Mouse (Mus musculus) layer of hippocampus, adult 9-11 months (tissue): ENCODE results near the gene Bmp2.

Source experiments
- DNase-seq: peaks from one replicate; pipeline ENCODE4 v3.0.0; 2022

Gene Bmp2

DNA sequence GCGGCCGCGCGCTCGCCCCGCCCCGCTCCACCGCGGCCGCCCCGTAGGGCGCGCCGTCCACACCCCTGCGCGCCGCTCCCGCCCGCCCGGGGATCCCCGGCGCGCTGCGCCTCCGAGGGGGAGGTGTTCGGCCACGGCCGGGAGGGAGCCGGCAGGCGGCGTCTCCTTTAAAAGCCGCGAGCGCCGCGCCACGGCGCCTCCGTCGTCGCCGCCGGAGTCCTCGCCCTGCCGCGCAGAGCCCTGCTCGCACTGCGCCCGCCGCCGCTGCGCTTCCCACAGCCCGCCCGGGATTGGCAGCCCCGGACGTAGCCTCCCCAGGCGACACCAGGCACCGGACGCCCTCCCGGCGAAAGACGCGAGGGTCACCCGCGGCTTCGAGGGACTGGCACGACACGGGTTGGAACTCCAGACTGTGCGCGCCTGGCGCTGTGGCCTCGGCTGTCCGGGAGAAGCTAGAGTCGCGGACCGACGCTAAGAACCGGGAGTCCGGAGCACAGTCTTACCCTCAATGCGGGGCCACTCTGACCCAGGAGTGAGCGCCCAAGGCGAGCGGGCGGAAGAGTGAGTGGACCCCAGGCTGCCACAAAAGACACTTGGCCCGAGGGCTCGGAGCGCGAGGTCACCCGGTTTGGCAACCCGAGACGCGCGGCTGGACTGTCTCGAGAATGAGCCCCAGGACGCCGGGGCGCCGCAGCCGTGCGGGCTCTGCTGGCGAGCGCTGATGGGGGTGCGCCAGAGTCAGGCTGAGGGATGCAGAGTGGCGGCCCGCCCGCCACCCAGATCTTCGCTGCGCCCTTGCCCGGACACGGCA lies at the start of gene Bmp2:
Bmp2 (plus strand) TSS at position 129 of the 811 bp plus-strand sequence.
- DNase-seq: peak; percentile 17

DNA sequence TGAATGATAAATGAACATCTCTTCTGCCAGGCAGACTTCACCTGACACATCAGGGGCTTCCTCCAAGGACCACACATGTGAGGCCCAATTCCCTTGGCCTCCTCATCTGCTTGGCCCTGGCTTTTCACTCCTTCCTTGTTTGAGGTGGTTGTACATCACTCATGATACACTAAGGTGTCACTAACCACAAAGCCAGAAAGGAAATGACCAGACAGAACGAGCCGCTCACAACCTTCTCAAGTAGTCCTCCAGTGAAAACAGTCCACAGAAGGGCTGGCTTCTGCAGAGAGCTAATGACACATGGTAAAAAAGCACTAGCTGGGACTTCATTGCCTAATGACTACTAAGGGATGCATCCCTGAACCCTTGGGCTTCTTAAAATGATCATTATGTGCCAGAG lies 46.3 kb upstream of the Bmp2 start:
- DNase-seq: no peak

DNA sequence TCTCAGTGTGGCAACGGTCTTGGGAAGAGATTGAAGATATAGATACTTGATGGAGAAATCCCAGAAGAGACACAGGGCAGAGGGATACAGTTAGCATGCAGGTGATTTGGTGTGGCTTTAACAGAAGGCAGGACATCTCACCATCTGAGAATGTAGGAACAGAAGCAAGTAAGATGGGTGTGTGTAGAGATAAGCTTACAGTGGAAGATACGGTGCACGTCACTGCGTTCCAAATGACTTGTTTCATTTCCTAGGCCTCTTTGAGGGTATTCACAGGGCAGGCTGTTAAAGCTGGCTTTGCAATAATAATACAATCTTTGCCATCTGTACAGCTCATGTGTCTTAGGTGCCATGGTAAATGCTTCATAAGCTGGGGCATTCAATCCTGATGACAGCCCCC lies 44.9 kb upstream of the Bmp2 start:
- no peak for DNase-seq

DNA sequence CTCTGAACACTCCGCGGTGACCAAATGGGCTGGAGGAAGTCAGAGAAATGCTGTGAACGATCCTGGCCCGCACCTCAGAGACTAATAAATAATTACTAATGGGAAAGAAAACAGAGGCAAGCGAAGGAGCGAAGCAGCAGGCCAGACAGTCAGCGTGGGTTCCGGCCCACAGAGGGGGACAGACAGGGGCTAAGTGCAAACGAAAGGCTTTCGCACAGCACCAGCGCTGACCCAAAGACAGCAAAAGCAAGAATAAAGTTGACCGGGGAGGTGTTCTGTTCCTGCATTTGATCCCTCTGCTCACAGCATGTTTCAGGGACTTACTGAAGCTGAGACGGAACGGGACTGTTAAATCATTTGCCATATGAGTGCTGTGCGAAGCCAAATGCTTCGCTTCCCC lies 42.8 kb upstream of the Bmp2 start:
- no peak for DNase-seq

DNA sequence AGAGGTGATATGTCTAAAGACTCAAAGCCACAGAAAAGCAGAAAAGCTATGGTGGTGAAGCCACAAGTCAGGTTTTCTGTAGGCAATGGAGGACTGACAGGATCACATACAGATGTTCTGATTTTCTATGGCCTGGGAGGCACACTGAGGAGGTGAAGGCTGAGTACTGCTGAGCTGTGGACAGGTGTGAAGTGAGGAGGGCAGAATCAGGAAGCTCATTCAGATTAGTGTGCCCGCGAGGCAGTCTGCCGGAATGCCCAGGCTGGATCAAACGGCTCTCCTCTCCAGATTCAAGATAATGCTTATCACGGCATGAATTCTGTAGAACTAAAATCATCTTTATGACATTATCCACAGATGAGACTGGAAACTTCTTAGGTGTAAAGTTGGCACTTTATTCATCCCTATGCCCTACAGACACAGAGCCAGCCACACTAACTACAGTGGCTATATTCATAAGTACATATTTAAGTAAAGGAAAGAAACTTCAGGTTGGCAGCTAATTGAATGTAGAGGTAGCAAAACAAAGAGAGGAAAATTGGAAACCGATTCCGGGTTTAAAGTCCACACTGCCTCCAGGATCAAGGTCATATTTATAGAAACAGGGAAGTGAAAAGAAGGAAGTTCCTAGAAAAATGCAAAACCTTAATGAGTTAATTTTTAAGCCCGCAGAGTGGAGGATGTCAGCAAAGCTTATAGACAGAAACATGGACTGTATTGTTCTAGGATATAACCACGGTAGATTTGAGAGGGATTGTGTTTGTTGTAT lies 40.8 kb upstream of the Bmp2 start:
- no peak for DNase-seq

DNA sequence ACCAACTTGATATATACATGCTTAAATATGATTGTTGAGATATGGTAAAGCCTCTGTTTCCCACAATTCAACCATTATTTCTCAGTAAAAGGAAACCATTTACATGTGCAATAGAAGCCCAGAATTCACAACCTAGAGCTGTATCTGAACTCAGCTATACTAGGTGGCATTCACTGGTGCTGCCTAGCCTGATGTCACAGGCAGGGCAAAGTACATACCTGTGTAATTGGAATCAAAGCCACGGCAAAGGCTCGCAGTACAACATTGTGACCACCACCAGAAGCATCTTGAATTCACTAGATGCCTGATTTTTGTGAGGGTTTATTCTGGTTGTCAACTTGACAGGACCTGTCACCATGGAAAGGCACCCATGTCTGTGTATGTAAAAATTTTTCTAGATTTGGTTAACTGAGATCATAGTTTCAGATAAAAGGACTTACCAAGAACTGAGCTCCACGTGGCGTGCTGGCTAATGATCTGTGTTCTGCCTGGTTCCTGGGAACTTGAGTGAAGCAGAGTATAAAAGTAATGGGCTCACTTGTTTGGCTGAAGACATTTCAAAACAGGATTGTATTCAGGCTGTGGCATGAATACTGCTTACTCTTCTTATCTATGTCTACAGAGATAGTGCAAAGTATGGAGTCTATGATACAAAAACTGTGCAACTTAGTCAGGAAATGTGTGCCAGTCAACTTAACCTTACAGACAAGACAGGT lies 35.5 kb upstream of the Bmp2 start:
- no peak for DNase-seq

DNA sequence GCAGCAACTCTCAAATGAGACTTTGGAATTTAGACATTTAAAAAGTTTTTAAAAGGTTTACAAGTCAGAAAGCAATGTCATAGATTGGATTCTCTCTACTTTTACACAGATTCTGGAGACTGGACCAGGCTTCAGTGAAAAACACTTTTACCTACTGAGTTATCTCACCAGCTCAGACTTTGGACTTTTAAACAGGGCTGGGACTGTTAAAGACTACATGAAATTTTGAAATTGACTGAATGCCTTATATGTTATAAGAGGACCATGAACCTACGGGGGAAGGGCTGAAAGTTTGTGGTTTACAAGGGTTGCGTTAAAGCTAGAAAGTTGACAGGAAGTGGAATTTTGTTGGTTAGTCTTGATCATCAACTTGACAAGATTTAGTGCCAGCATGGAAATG lies 34.1 kb upstream of the Bmp2 start:
- DNase-seq: no peak

DNA sequence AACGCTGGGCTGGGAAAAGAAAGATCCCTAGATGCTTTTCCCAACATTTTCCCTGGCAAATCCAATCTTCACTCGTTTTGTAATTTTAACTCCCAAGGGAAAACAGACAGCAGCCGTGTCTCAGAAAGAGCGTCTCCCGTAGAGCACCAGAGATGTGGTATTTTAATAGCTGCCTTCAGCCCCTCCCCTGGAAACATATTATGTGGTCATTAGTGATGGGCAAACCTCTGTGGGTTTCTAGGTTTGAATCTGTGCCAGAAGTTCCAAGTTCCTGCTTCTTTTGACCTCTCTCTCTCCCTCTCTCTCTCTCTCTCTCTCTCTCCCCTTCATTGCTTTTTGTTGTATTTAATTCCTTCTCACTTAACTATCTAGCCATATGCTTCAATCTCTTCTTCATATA lies 30.8 kb upstream of the Bmp2 start:
- no peak for DNase-seq

DNA sequence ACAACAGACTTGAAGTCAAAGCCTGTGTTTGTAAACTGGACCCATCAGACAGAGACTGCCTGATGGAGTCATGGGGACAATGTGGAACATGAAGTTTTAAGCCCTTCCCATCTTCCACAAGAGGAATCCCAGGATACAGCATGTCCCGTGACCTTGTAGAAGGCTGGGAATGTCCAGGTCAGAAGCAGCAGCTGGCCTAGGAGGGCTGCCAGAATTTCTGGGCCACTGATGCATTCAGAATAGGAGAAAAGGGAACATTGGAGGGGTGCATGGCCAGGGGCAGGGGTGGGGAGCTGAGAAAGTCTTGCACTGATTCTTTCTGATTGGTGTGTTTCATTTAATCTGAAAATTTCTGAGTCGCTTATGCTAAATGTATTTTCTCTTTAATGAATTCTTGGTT lies 29.8 kb upstream of the Bmp2 start:
- no peak for DNase-seq

DNA sequence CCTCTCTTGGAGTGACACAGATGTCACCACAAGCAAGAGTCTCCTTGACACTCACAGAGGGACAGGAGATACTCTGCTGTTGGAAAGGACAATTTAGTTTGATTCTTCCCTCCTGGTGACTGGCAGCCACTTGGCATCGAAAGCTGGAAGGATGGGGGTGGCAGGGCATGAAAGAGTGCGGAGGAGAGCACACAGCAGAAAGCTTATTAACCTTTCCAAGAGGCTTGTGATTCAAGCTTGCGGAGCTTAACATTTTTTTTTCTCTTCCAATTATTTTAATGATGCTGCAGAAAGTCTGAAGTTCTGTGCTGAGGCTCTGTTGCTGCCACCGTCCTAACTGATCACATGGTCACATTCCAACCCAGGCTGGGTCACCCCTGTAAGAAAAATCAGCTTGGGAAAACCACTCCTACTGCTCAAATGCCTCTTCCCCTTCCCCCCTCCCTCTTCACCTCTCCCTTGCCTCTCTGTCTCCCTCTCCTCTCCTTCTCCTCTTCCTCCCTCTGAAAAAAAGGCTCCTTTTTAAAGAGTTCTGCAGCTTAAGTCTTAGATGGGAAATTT lies 26.3 kb upstream of the Bmp2 start:
- DNase-seq: no peak

DNA sequence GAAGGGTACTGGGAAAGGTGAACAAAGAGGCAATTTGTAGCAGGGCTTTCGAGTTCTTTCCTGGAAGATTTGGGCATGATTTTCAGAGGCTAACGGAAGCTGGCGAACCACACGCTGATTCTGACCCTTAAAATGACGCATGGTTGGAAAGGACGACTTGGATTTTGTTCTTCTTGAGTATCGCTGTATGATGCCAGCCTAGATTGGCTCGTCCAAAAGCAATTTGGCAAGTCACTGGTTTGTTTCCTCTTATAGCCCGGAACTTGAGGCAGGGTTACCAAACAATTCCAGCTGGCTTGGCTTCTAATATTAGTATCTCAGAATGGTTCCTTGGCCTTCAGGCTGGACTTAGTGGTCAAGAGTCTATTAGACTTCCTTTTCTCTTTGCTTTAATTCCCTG lies 22.6 kb upstream of the Bmp2 start:
- DNase-seq: no peak

DNA sequence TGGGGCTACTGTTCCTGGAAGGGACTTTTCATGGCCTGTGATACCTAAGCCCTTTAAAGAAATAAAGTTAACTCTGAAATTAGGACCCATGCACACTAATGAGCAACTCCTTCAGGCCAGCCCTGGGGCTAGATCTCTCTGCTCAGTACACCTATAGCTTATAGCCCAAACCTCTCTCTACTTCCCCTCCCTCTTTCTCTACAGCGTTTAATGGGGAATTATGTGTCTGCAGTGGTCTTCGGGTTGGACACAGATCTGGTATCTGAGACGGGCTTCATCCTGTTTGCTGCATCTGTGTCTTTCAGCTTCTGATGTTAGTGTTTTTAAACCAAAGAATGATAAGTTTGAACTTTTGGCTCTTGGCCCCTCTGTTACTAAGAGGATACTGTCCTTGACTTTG lies 18.9 kb upstream of the Bmp2 start:
- DNase-seq: no peak

DNA sequence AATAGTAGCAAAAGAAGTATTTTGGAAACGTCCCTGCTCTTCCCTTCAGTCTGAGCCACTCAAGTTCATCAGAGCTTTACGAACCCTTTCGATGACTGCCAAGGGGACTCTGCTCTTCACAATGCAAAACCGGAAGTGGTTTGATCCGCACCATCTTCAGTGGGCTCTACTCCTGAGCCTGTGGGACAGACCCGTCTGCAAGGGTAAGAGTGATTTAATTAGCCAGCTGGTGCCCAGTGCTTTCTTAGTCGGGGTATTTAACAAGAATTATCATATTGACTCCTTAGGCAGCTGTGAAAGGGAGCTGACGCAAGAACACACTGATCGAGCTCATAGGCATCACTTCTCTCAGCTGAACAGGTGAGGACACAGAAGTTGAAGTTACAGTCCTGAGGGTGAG lies 16.5 kb upstream of the Bmp2 start:
- DNase-seq: no peak

DNA sequence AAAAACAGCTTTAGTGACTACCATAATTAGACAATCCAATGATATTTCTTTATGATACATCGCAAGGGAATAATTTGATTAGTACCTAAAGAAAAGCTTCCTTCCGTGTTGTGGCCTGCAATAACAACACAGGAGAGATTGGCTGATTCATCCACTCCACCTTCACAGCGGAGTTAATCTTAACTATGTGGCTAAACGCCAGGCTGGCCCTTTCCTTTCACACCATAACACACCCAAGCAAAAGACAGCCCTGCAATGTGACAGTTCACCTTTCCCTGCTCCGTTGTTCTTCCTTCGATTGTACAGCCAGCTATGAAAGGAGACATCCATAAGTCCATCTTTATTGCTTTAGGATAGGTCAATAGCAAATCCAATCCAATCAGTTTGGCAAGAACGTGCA lies 15.1 kb upstream of the Bmp2 start:
- no peak for DNase-seq

DNA sequence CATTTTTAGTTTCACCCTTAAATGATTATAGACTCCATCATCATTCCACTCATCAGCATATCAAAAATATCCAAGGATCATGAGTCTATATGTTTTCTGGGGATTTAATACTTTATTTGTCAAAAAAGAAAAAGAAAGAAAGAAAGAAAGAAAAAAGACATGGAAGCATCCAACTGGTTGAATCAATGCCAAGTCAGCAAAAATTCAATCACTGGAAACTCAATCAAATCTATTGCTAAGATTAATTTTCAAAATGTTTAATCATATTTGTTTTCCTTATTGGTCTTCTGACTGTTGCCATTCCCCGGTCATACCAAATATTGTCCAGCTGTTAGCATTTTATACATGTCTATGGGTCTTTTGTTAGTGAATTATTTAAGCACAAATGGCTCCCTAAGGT lies 11.3 kb upstream of the Bmp2 start:
- DNase-seq: no peak

DNA sequence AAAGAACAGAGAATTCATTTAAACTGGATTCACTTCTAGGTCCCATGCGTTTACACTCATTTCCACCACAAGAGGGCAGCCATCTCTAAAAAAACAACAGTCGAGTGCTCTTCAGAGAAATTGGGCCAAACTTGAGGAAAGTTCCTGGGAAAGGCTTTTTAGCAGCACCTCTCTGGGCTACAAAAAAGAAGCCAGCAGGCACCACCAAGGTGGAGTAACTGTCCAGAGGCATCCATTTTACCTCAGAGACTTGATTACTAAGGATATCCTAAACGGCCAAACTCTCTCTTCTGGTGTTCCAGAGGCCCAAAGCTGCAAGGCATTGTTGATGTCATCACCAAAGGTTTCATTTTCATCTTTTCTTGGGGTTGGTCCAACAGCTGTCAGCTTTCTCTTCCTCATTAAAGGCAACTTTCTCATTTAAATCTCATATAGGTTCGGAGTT lies 1.7 kb upstream of the Bmp2 start:
- DNase-seq: peak; percentile 55

DNA sequence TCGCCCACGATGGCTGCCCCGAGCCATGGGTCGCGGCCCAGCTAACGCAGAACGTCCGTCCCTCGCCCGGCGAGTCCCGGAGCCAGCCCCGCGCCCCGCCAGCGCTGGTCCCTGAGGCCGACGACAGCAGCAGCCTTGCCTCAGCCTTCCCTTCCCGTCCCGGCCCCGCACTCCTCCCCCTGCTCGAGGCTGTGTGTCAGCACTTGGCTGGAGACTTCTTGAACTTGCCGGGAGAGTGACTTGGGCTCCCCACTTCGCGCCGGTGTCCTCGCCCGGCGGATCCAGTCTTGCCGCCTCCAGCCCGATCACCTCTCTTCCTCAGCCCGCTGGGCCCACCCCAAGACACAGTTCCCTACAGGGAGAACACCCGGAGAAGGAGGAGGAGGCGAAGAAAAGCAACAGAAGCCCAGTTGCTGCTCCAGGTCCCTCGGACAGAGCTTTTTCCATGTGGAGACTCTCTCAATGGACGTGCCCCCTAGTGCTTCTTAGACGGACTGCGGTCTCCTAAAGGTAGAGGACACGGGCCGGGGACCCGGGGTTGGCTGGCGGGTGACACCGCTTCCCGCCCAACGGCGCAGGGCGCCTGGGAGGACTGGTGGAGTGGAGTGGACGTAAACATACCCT lies 995 bp downstream of the Bmp2 start:
- DNase-seq: no peak

DNA sequence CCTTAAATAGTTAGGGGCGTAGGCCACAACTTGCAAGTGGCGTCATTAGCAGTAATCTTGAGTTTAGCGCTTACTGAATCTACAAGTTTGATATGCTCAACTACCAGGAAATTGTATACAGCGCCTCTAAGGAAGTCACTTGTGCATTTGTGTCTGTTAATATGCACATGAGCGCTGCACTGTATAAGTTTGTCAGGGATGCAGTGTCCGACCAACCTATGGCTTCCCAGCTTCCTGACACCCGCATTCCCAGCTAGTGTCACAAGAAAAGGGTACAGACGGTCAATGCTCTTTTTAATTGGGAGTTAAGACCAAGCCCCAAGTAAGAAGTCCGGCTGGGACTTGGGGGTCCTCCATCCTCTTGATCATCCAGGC lies 1.9 kb downstream of the Bmp2 start:
- no peak for DNase-seq

DNA sequence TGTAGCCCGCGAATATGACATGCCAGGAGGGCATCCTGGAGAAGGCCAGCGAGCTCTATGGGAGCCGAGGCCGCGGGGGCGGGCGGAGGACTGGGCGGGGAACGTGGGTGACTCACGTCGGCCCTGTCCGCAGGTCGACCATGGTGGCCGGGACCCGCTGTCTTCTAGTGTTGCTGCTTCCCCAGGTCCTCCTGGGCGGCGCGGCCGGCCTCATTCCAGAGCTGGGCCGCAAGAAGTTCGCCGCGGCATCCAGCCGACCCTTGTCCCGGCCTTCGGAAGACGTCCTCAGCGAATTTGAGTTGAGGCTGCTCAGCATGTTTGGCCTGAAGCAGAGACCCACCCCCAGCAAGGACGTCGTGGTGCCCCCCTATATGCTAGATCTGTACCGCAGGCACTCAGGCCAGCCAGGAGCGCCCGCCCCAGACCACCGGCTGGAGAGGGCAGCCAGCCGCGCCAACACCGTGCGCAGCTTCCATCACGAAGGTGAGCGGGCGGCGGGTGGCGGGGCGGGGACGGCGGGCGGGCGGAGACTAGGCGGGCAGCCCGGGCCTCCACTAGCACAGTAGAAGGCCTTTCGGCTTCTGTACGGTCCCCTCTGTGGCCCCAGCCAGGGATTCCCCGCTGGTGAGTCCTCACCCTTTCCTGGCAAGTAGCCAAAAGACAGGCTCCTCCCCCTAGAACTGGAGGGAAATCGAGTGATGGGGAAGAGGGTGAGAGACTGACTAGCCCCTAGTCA lies 2.5 kb downstream of the Bmp2 start:
- DNase-seq: no peak

DNA sequence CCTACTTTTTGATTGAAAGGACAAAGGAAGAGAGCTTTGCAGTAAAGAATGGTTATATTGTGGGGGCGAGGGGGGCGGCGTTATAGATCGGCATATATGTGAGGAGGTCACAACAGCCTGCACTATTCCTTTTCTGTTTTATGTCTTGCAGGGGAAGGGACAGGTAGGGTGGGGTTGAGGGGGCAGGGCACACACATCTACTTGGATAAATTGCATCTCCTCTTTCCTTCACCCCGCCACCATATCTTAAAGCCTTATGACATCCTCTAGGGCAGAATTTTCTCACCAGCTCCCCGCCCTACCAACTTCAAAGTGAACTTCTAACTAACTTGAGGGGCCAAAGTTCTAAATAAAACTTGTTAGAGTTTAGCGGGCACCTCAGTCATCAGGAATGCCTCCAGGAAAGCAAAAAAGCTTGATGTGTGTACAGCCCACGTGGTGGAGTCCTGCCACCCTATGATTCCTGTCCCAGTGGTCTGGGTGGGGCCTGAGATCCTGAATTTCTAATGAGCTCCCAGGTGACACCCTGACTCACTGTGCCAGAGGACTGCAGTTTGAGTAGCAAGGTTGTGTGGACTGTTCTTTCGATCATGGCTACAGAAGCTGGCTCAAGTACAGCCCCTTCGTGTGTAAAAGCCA lies 12.4 kb downstream of the Bmp2 start:
- no peak for DNase-seq

DNA sequence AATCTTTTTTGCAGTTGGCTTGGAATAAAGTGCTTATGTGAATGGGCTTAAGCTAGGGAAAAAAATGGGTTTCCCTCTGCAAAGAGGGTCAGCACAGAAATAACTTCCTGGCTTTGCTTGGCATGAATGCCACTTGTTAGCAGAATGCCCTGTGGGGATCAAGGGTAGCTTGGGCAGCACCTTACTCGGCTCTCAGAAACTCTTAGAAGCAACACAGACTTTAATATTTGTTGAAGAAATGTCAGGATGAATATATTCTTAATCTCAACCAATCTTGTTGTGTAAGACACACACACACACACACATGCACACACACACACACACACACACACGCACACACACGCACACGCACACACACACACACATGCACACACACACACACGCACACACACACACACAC lies 13.5 kb downstream of the Bmp2 start:
- DNase-seq: no peak
